Mouse (Mus musculus): ENCODE measurements at regions not wholly inside any gene's neighbourhood (a gene's known extent, or its start where the extent isn't known, plus 50 kb on each side); places are given as distances from the start of the nearest gene placed in this dataset.
A peak's percentile ranks its signal among the peaks of the same experiment; 100 is the strongest.

- H3K27me3 ChIP-seq (replicated peaks; ENCODE audit: control insufficient read depth, insufficient read depth, low read length): 0 out of 2 replicates have a peak, but pooled peaks cover 3% of the 10 kb centered on the region
- no peaks in the 10 kb centered on the region for H3K9me3 ChIP-seq (ENCODE audit: control insufficient read depth, low read length)
- H3K4me2 ChIP-seq (ENCODE audit: low read depth, low read length): no peak overlapping the region
- H3K36me3 ChIP-seq (ENCODE audit: control insufficient read depth, insufficient read depth, low read length): no peaks in the 10 kb centered on the region
- no peaks in the 10 kb centered on the region for H3K4me1 ChIP-seq (ENCODE audit: control insufficient read depth, insufficient read depth, low read length)
- WGBS: 88% methylated on average over 4 of the region's 4 CpGs
- no peak for ATAC-seq
- no peak overlapping the region for H3K9ac ChIP-seq (ENCODE audit: low read depth, low read length)
- no peak overlapping the region for H3K27ac ChIP-seq (ENCODE audit: low read length)
- no peak overlapping the region for H3K4me3 ChIP-seq (ENCODE audit: low read length)
Measured at GRCm38 (mm10) chrX:93888480-93888879, 56.5 kb upstream of the Pdk3 start.

GRCm38 (mm10) chrX:93888966-93889365 is 57.0 kb upstream of the Pdk3 start:
- peak overlapping the region; percentile 25; the same call in 1 of the 2 replicates for H3K9ac ChIP-seq (ENCODE audit: low read depth, low read length)
- WGBS: 84% methylated on average over 8 of the region's 8 CpGs
- H3K27me3 ChIP-seq (replicated peaks; ENCODE audit: control insufficient read depth, insufficient read depth, low read length): 0 out of 2 replicates have a peak, but pooled peaks cover 3% of the 10 kb centered on the region

GRCm38 (mm10) chrX:93889394-93890042 is 57.5 kb upstream of the Pdk3 start:
- peak overlapping the region; percentile 25; the same call in 1 of the 2 replicates for H3K9ac ChIP-seq (ENCODE audit: low read depth, low read length)

More at GRCm38 (mm10) chrX:93888966-93889365, 57.0 kb upstream of the Pdk3 start:
- no peak overlapping the region; the same call in 1 of the 2 replicates for H3K4me3 ChIP-seq (ENCODE audit: low read length)
- no peak overlapping the region; the same call in 1 of the 2 replicates for H3K4me2 ChIP-seq (ENCODE audit: low read depth, low read length)
- ATAC-seq: no peak
- no peaks in the 10 kb centered on the region for H3K9me3 ChIP-seq (ENCODE audit: control insufficient read depth, low read length)
- no peak overlapping the region for H3K27ac ChIP-seq (ENCODE audit: low read length)
- no peaks in the 10 kb centered on the region for H3K36me3 ChIP-seq (ENCODE audit: control insufficient read depth, insufficient read depth, low read length)
- no peaks in the 10 kb centered on the region for H3K4me1 ChIP-seq (ENCODE audit: control insufficient read depth, insufficient read depth, low read length)

GRCm38 (mm10) chrX:93896838-93897820 is 65.1 kb upstream of the Pdk3 start:
- no peak overlapping the region for H3K4me3 ChIP-seq (ENCODE audit: low read length)
- no peak for ATAC-seq
- H3K9me3 ChIP-seq (ENCODE audit: control insufficient read depth, low read length): no peaks in the 10 kb centered on the region
- WGBS: 49% methylated on average over 5 of the region's 5 CpGs
- no peaks in the 10 kb centered on the region for H3K4me1 ChIP-seq (ENCODE audit: control insufficient read depth, insufficient read depth, low read length)
- H3K4me2 ChIP-seq (ENCODE audit: low read depth, low read length): no peak overlapping the region
- H3K27ac ChIP-seq (ENCODE audit: low read length): no peak overlapping the region
- H3K36me3 ChIP-seq (ENCODE audit: control insufficient read depth, insufficient read depth, low read length): no peaks in the 10 kb centered on the region
- 0 out of 2 replicates have a peak, but pooled peaks cover 3% of the 10 kb centered on the region for H3K27me3 ChIP-seq (replicated peaks; ENCODE audit: control insufficient read depth, insufficient read depth, low read length)
- H3K9ac ChIP-seq (ENCODE audit: low read depth, low read length): no peak overlapping the region

More at GRCm38 (mm10) chrX:93889394-93890042, 57.5 kb upstream of the Pdk3 start:
- Histone ChIP-seq H3K36me3 (ENCODE audit: control insufficient read depth, insufficient read depth, low read length) (no peaks in the 10 kb centered on the region), H3K9me3 (ENCODE audit: control insufficient read depth, low read length) (no peaks in the 10 kb centered on the region), H3K27ac (ENCODE audit: low read length) (no peak overlapping the region), H3K4me2 (ENCODE audit: low read depth, low read length) (peak overlapping the region; percentile 38), H3K4me1 (ENCODE audit: control insufficient read depth, insufficient read depth, low read length) (no peaks in the 10 kb centered on the region), H3K4me3 (ENCODE audit: low read length) (peak overlapping the region; percentile 29), H3K27me3 (replicated peaks; ENCODE audit: control insufficient read depth, insufficient read depth, low read length) (0 out of 2 replicates have a peak, but pooled peaks cover 3% of the 10 kb centered on the region)
- peak; percentile 84 for ATAC-seq
- 32% methylated on average over 13 of the region's 13 CpGs for WGBS

GRCm38 (mm10) chrX:93903209-93903608 is 65.2 kb upstream of the AU015836 start:
- Histone ChIP-seq H3K9me3 (ENCODE audit: control insufficient read depth, low read length) (no peaks in the 10 kb centered on the region), H3K27me3 (replicated peaks; ENCODE audit: control insufficient read depth, insufficient read depth, low read length) (0 out of 2 replicates have a peak, but pooled peaks cover 10% of the 10 kb centered on the region), H3K4me1 (ENCODE audit: control insufficient read depth, insufficient read depth, low read length) (no peaks in the 10 kb centered on the region), H3K9ac (ENCODE audit: low read depth, low read length) (no peak overlapping the region), H3K4me2 (ENCODE audit: low read depth, low read length) (no peak overlapping the region), H3K36me3 (ENCODE audit: control insufficient read depth, insufficient read depth, low read length) (no peaks in the 10 kb centered on the region), H3K4me3 (ENCODE audit: low read length) (no peak overlapping the region), H3K27ac (ENCODE audit: low read length) (no peak overlapping the region)
- no peak for ATAC-seq

- Histone ChIP-seq H3K9ac (ENCODE audit: low read depth, low read length) (no peak overlapping the region), H3K4me1 (ENCODE audit: control insufficient read depth, insufficient read depth, low read length) (no peaks in the 10 kb centered on the region), H3K9me3 (ENCODE audit: control insufficient read depth, low read length) (no peaks in the 10 kb centered on the region), H3K4me3 (ENCODE audit: low read length) (no peak overlapping the region), H3K36me3 (ENCODE audit: control insufficient read depth, insufficient read depth, low read length) (no peaks in the 10 kb centered on the region), H3K27me3 (replicated peaks; ENCODE audit: control insufficient read depth, insufficient read depth, low read length) (0 out of 2 replicates have a peak, but pooled peaks cover 9% of the 10 kb centered on the region), H3K27ac (ENCODE audit: low read length) (no peak overlapping the region), H3K4me2 (ENCODE audit: low read depth, low read length) (no peak overlapping the region)
- 87% methylated on average over 5 of the region's 5 CpGs for WGBS
- no peak for ATAC-seq
Measured at GRCm38 (mm10) chrX:93905531-93905930, 62.9 kb upstream of the AU015836 start.

- Histone ChIP-seq H3K4me2 (ENCODE audit: low read depth, low read length) (peak overlapping the region; percentile 41; the same call in 1 of the 2 replicates), H3K4me3 (ENCODE audit: low read length) (peak overlapping the region; percentile 36), H3K27me3 (replicated peaks; ENCODE audit: control insufficient read depth, insufficient read depth, low read length) (peaks cover 6% of the 10 kb centered on the region; the same call in 1 of the 2 replicates), H3K9me3 (ENCODE audit: control insufficient read depth, low read length) (no peaks in the 10 kb centered on the region), H3K4me1 (ENCODE audit: control insufficient read depth, insufficient read depth, low read length) (0 out of 2 replicates have a peak, but pooled peaks cover 2% of the 10 kb centered on the region), H3K36me3 (ENCODE audit: control insufficient read depth, insufficient read depth, low read length) (no peaks in the 10 kb centered on the region), H3K9ac (ENCODE audit: low read depth, low read length) (peak overlapping the region; percentile 61; the same call in 1 of the 2 replicates), H3K27ac (ENCODE audit: low read length) (no peak overlapping the region)
- WGBS: 23% methylated on average over 21 of the region's 21 CpGs
- ATAC-seq: peak; percentile 93
Measured at GRCm38 (mm10) chrX:93911087-93911840, 57.2 kb upstream of the AU015836 start.

- H3K4me1 ChIP-seq (ENCODE audit: control insufficient read depth, insufficient read depth, low read length): 0 out of 2 replicates have a peak, but pooled peaks cover 2% of the 10 kb centered on the region
- no peak overlapping the region for H3K9ac ChIP-seq (ENCODE audit: low read depth, low read length)
- H3K9me3 ChIP-seq (ENCODE audit: control insufficient read depth, low read length): no peaks in the 10 kb centered on the region
- no peaks in the 10 kb centered on the region for H3K36me3 ChIP-seq (ENCODE audit: control insufficient read depth, insufficient read depth, low read length)
- no peak overlapping the region for H3K27ac ChIP-seq (ENCODE audit: low read length)
- H3K27me3 ChIP-seq (replicated peaks; ENCODE audit: control insufficient read depth, insufficient read depth, low read length): peaks cover 4% of the 10 kb centered on the region; the same call in 1 of the 2 replicates
- H3K4me2 ChIP-seq (ENCODE audit: low read depth, low read length): no peak overlapping the region
- peak; percentile 70; the same call in 1 of the 2 replicates for ATAC-seq
- no peak overlapping the region for H3K4me3 ChIP-seq (ENCODE audit: low read length)
Measured at GRCm38 (mm10) chrX:93915548-93915947, 52.9 kb upstream of the AU015836 start.
